In the genomic region with DNA sequence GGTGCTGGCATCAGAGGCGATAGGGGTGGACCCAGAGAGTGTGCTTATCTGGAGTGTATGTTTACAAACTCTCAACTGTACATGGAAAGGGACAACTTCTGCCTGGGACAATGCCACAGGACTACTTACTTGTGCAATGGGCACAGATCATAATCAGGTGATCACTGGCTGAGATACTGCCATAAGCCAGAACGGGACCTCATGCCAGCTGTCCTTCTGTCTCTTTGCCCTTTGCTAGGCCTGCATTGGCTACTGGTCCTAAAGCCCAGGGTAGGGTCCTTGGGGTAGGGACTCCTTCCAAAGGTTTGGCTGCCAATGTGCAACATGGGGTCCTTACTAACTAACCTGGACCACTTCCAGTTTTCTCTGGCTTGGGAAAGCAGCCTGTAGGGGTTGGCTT, we compare ENCODE assay signal across 16 mouse cellular contexts.
"Had no signal": no experiment of that assay in that cellular context is flagged by ENCODE, and none has a peak within 500 bp of the region (broad histone marks: within the 10 kb centered on the region; RNA-seq: fewer than 3 reads in every experiment).

No protein-coding gene starts in this region.

- H3K4me2 ChIP-seq: limb, embryonic 13.5 days; liver, embryonic 13.5 days; midbrain, embryonic 15.5 days; neural tube, embryonic 13.5 days had no signal

- H3K9ac ChIP-seq: limb, embryonic 13.5 days; liver, embryonic 13.5 days; midbrain, embryonic 15.5 days; neural tube, embryonic 13.5 days had no signal

- H3K4me1 ChIP-seq: liver, embryonic 13.5 days; midbrain, embryonic 15.5 days had no signal

- H3K27me3 ChIP-seq: limb, embryonic 13.5 days; midbrain, embryonic 15.5 days had no signal

- H3K36me3 ChIP-seq: limb, embryonic 13.5 days; liver, embryonic 13.5 days; midbrain, embryonic 15.5 days; neural tube, embryonic 13.5 days had no signal

- ATAC-seq: intestine, postnatal 0 days; midbrain, embryonic 15.5 days had no signal

- H3K9me3 ChIP-seq: limb, embryonic 13.5 days; liver, embryonic 13.5 days; midbrain, embryonic 15.5 days; neural tube, embryonic 13.5 days had no signal

- DNase-seq: kidney, adult 8-10 months; kidney, postnatal 36 days; layer of hippocampus, adult 9-11 months; layer of hippocampus, postnatal 36 days; liver, embryonic 13.5 days; lung, adult 18-20 months; retina, postnatal 1 day; right cerebral cortex, postnatal 4 days; spleen, adult 18-20 months; thymus, adult 18-20 months; thymus, postnatal 14 days had no signal

- H3K4me3 ChIP-seq: limb, embryonic 13.5 days; liver, embryonic 13.5 days; midbrain, embryonic 15.5 days; neural tube, embryonic 13.5 days had no signal

- H3K27ac ChIP-seq: kidney, postnatal 0 days; limb, embryonic 13.5 days; liver, embryonic 13.5 days; midbrain, embryonic 15.5 days; neural tube, embryonic 13.5 days had no signal
